ENCODE assay signal across 16 mouse cellular contexts in the genomic region with DNA sequence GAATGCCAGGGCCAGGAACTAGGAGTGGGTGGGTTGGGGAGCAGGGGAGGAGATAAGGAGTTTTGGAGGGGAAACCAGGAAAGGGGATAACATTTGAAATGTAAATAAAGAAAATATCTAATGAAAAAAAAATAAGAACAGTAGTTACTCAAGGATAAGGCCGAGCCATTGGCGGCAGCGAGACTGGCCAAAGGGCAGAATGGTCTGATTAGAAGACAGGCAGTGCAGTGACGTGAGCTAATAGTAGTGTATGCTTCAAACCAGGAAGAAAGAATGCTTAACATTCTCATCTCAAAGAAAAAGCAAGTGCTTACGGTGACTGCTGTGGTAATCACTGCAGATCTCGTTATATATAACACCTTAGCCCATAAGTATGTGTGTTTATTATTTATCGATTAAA. TPM values are rescaled to one million over a fixed set of nuclear protein-coding genes. Genes with fewer than 3 reads are reported as not detected.
DNase-seq lines count a peak whose midpoint lies in the region; ATAC-seq and TF ChIP-seq lines count a peak whose summit lies in the region.
"Had no signal": no experiment of that assay in that cellular context is flagged by ENCODE, and none has a peak within 500 bp of the region (broad histone marks: within the 10 kb centered on the region; RNA-seq: fewer than 3 reads in every experiment).

No protein-coding gene starts in this region.

- H3K27ac ChIP-seq in heart, embryonic 12.5 days (ENCODE audit: poor library complexity, severe bottlenecking) = no peak overlapping the region
- no peak overlapping the region for H3K27ac ChIP-seq in lung, postnatal 0 days (ENCODE audit: low read length)
- H3K27ac ChIP-seq in liver, embryonic 13.5 days = peak overlapping the region; percentile 97
- 0 out of 2 replicates have a peak overlapping the region, but pooled peaks have one; percentile 25 for H3K27ac ChIP-seq in stomach, embryonic 16.5 days (ENCODE audit: low read length)
- H3K27ac ChIP-seq: hindbrain, embryonic 13.5 days; limb, embryonic 12.5 days had no signal

- H3K27me3 ChIP-seq in heart, embryonic 12.5 days (replicated peaks) = no peaks in the 10 kb centered on the region
- H3K27me3 ChIP-seq in lung, postnatal 0 days (replicated peaks; ENCODE audit: insufficient read depth, low read length) = no peaks in the 10 kb centered on the region
- no peaks in the 10 kb centered on the region for H3K27me3 ChIP-seq in liver, embryonic 13.5 days
- H3K27me3 ChIP-seq in stomach, embryonic 16.5 days (ENCODE audit: control insufficient read depth, insufficient read depth, low read length) = no peaks in the 10 kb centered on the region
- H3K27me3 ChIP-seq: limb, embryonic 12.5 days had no signal

- ATAC-seq in heart, embryonic 12.5 days (ENCODE audit: insufficient number of reproducible peaks, low FRiP score) = no peak
- ATAC-seq in lung, postnatal 0 days = no peak
- no peak for ATAC-seq in liver, embryonic 13.5 days (ENCODE audit: low read depth)
- no peak for ATAC-seq in stomach, embryonic 16.5 days (ENCODE audit: insufficient read depth, low FRiP score)
- ATAC-seq in inflammation-experienced regulatory T-cells, adult 6 months = no peak

- no peaks in the 10 kb centered on the region for H3K9me3 ChIP-seq in heart, embryonic 12.5 days (replicated peaks)
- no peaks in the 10 kb centered on the region for H3K9me3 ChIP-seq in lung, postnatal 0 days (ENCODE audit: low read length)
- H3K9me3 ChIP-seq in liver, embryonic 13.5 days (replicated peaks) = no peaks in the 10 kb centered on the region
- H3K9me3 ChIP-seq in stomach, embryonic 16.5 days (replicated peaks; ENCODE audit: control insufficient read depth, low read length) = no peaks in the 10 kb centered on the region
- H3K9me3 ChIP-seq: hindbrain, embryonic 13.5 days; limb, embryonic 12.5 days had no signal

- peak overlapping the region; percentile 67 for H3K4me2 ChIP-seq in heart, embryonic 12.5 days
- H3K4me2 ChIP-seq in lung, postnatal 0 days (replicated peaks; ENCODE audit: low read depth, low read length) = peak overlapping the region; percentile 64; the same call in 1 of the 2 replicates
- H3K4me2 ChIP-seq in liver, embryonic 13.5 days = peak overlapping the region; percentile 84
- H3K4me2 ChIP-seq in stomach, embryonic 16.5 days (ENCODE audit: low read depth, low read length) = peak overlapping the region; percentile 61; the same call in 1 of the 2 replicates
- H3K4me2 ChIP-seq: hindbrain, embryonic 13.5 days; midbrain, embryonic 11.5 days had no signal

- 89% methylated on average over 7 of the region's 7 CpGs for WGBS in heart, embryonic 12.5 days
- WGBS in lung, postnatal 0 days = 82% methylated on average over 7 of the region's 7 CpGs
- WGBS in liver, embryonic 13.5 days (ENCODE audit: insufficient replicate concordance) = 84% methylated on average over 7 of the region's 7 CpGs
- WGBS in stomach, embryonic 16.5 days = 84% methylated on average over 7 of the region's 7 CpGs

- no peak for TF ChIP-seq EP300 in lung, postnatal 0 days (IDR thresholded peaks at IDR 0.05)

- no peak for TF ChIP-seq CTCF in lung, postnatal 0 days (IDR thresholded peaks at IDR 0.05)

- H3K4me1 ChIP-seq in heart, embryonic 12.5 days (replicated peaks) = peaks cover 5% of the 10 kb centered on the region
- H3K4me1 ChIP-seq in lung, postnatal 0 days (ENCODE audit: insufficient read depth, low read depth, low read length) = peaks cover 4% of the 10 kb centered on the region; the same call in 1 of the 2 replicates
- H3K4me1 ChIP-seq in liver, embryonic 13.5 days (replicated peaks) = peaks cover 76% of the 10 kb centered on the region
- peaks cover 5% of the 10 kb centered on the region; the same call in 1 of the 2 replicates for H3K4me1 ChIP-seq in stomach, embryonic 16.5 days (ENCODE audit: control insufficient read depth, insufficient read depth, low read length)

- H3K4me3 ChIP-seq in heart, embryonic 12.5 days = no peak overlapping the region
- H3K4me3 ChIP-seq in lung, postnatal 0 days (ENCODE audit: low read depth, low read length) = no peak overlapping the region
- peak overlapping the region; percentile 81 for H3K4me3 ChIP-seq in liver, embryonic 13.5 days (replicated peaks)
- peak overlapping the region; percentile 2; the same call in 1 of the 2 replicates for H3K4me3 ChIP-seq in stomach, embryonic 16.5 days (replicated peaks; ENCODE audit: low read length)
- H3K4me3 ChIP-seq: hindbrain, embryonic 13.5 days; limb, embryonic 12.5 days had no signal

- no peak overlapping the region for H3K9ac ChIP-seq in heart, embryonic 12.5 days
- no peak overlapping the region for H3K9ac ChIP-seq in lung, postnatal 0 days (replicated peaks; ENCODE audit: low read depth)
- H3K9ac ChIP-seq in liver, embryonic 13.5 days = peak overlapping the region; percentile 94
- H3K9ac ChIP-seq in stomach, embryonic 16.5 days (ENCODE audit: low read length) = no peak overlapping the region
- H3K9ac ChIP-seq: hindbrain, embryonic 13.5 days; limb, embryonic 12.5 days had no signal

- DNase-seq in heart, adult 8-10 months (ENCODE audit: low spot score) = no peak
- DNase-seq in lung, postnatal 0 days (ENCODE audit: low spot score) = no peak
- DNase-seq in lung, postnatal 10 days = no peak
- no peak for DNase-seq in liver, embryonic 13.5 days
- no peak for DNase-seq in cerebellum, adult 18-20 months
- DNase-seq: cerebellum, postnatal 10 days; embryo, embryonic 11 days; kidney, adult 18-20 months; kidney, postnatal 25 days; thymus, adult 18-20 months had no signal

- H3K36me3 ChIP-seq in heart, embryonic 12.5 days = peaks cover 9% of the 10 kb centered on the region; the same call in 1 of the 2 replicates
- H3K36me3 ChIP-seq in lung, postnatal 0 days (ENCODE audit: insufficient read depth, low read length) = peaks cover 4% of the 10 kb centered on the region; the same call in 1 of the 2 replicates
- peaks cover 36% of the 10 kb centered on the region for H3K36me3 ChIP-seq in liver, embryonic 13.5 days
- H3K36me3 ChIP-seq in stomach, embryonic 16.5 days (ENCODE audit: control insufficient read depth, insufficient read depth, low read length) = no peaks in the 10 kb centered on the region
- H3K36me3 ChIP-seq: hindbrain, embryonic 13.5 days; limb, embryonic 12.5 days had no signal

RNA-seq across cellular contexts. Expression of a gene that starts 2.2 kb away (rescaled TPM):
- 38.5 and 39.9 TPM in 2 replicates for polyA plus RNA-seq in heart, embryonic 12.5 days (2016; fragmentation: Nextera tagmentation; extraction: Ambion mirVana)
- total RNA-seq in heart, adult 8-10 months (2022) = 10 to 100 TPM; 15.2 to 19.9 (median 18.5) TPM
- 88.4 and 98.7 TPM in 2 replicates for polyA plus RNA-seq in lung, postnatal 0 days (2015; fragmentation: Nextera tagmentation; extraction: Ambion mirVana)
- polyA plus RNA-seq in liver, embryonic 13.5 days (2015; fragmentation: Nextera tagmentation; extraction: Ambion mirVana) = 52.6 and 58.3 TPM in 2 replicates
- 77.9 and 86.6 TPM in 2 replicates for polyA plus RNA-seq in stomach, embryonic 16.5 days (2015; fragmentation: Nextera tagmentation; extraction: Ambion mirVana)
- 10 to 100 TPM; 49.3 to 90.7 (median 60.3) TPM for polyA plus RNA-seq in inflammation-experienced regulatory T-cells, adult 6 months (2017; shearing (Covaris generic))

RNA-seq across cellular contexts. Expression of a gene that starts 40.0 kb away (rescaled TPM):
- polyA plus RNA-seq in heart, embryonic 12.5 days (2016; fragmentation: Nextera tagmentation; extraction: Ambion mirVana) = 35.5 and 38.5 TPM in 2 replicates
- 10 to 100 TPM; 20.0 to 29.5 (median 25.0) TPM for total RNA-seq in heart, adult 8-10 months (2022)
- polyA plus RNA-seq in lung, postnatal 0 days (2015; fragmentation: Nextera tagmentation; extraction: Ambion mirVana) = 143 and 168 TPM in 2 replicates
- polyA plus RNA-seq in liver, embryonic 13.5 days (2015; fragmentation: Nextera tagmentation; extraction: Ambion mirVana) = 15.7 and 17.8 TPM in 2 replicates
- 19.0 and 20.1 TPM in 2 replicates for polyA plus RNA-seq in stomach, embryonic 16.5 days (2015; fragmentation: Nextera tagmentation; extraction: Ambion mirVana)
- 10 to 100 TPM; 22.6 to 46.5 (median 30.5) TPM for polyA plus RNA-seq in inflammation-experienced regulatory T-cells, adult 6 months (2017; shearing (Covaris generic))

Comparison
In these comparisons a context has a peak if more than half of its experiments do, and no peak if none do; other contexts are left out.
1. H3K27ac ChIP-seq: peak in liver, embryonic 13.5 days (single experiment) and stomach, embryonic 16.5 days (single experiment); none in heart, embryonic 12.5 days (single experiment) and lung, postnatal 0 days (single experiment).
2. H3K4me3 ChIP-seq: peak in liver, embryonic 13.5 days (single experiment) and stomach, embryonic 16.5 days (single experiment); none in heart, embryonic 12.5 days (single experiment) and lung, postnatal 0 days (single experiment).
3. Peak in every context shown above with its lines, with median percentiles within 50 percentile points of each other: H3K4me2 ChIP-seq.